Mouse (Mus musculus): ENCODE measurements around the gene Mettl23. TPM values are rescaled to one million over a fixed set of nuclear protein-coding genes. Genes with fewer than 3 reads are reported as not detected.
"Not testable (repeated sequence)": the region's sequence is repeated elsewhere in the genome, so short reads cannot be mapped to it uniquely, and the experiment has no call there.

Gene Mettl23
- total RNA-seq, 2 experiments from 2014 or later, result 32.2 to 32.7 TPM

DNA sequence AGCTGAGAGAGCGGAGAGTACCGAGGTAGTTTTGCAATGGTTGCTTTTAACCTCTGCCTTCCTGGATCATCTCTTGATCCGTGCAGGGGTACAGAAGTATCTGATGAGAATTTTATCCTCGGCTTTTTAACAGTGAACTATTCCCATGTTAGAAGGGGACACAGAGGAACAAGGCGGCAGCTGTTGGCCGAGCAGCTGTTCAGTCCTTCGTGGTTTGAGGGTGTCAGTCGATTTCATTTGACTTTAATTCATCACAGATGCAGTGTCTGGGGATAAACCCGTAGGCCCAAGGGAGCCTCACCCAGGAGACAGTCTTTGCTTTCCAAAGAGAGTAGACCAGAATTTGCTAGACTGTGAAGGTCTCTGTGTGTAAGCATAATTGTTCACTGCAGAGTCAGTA is 28.5 kb downstream of the Mettl23 start:
- DNase-seq (ENCODE audit: low spot score in 2 of 2), result no peak

DNA sequence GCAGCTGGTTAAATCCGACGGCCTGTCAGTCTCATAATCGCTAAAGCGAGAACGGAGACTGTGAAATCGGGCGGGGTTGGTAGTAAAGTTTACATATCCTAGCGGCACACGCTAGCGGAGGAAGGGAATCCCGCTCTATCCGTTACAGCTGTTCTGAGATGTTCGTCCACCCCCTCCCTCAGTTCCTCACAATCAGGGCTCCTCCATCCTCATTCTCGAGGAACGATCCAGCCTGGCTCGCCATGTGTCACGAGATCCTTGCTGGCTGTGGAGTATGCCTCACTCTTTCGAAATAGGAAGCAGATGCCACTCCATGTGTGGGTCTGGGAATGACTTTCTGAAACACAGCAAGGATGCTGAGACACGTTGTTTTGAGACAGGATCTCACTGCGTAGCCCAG is 30.9 kb downstream of the Mettl23 start:
- DNase-seq (ENCODE audit: low spot score in 2 of 2), result no peak

DNA sequence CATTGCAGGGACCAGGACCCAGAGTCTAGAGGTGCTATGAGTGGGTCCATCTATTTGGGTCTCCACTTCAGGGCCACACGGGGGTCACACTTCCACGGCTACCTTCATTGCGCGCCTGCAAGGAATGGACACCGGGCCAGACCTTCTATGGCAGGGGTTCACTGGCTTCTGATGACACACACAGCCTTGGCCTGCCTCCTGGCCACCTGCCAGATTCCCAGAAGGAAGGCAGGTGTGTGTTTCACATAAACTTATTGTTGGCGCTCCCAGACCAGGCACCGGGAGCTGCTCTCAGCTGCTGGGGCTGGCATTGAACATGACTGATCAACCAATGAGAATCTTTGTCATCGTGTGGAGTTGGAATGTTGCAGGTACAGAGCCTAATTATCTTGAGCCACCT is 35.4 kb downstream of the Mettl23 start:
- no peak for DNase-seq (ENCODE audit: low spot score in 2 of 2)

DNA sequence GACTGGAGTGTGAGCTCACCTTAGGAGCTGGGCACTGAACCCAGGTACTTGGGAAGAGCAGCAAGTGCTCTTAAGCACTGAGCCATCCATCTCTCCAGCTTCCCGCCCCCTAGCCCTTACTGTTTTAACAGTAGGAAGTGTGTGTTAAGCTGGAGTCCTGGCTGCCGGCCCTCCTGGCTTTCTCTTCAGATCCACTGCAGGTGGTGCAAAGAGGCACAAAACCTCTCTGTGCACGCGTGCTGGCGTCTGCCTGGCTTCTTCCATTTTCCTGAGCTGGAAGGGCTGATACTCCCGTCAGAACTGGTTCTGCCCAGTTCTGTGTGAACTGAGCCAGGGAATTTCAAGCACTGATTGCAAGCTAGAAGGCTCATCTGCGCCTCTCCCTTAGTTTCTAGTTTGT is 37.8 kb downstream of the Mettl23 start:
- DNase-seq (ENCODE audit: low spot score in 2 of 2), result no peak

DNA sequence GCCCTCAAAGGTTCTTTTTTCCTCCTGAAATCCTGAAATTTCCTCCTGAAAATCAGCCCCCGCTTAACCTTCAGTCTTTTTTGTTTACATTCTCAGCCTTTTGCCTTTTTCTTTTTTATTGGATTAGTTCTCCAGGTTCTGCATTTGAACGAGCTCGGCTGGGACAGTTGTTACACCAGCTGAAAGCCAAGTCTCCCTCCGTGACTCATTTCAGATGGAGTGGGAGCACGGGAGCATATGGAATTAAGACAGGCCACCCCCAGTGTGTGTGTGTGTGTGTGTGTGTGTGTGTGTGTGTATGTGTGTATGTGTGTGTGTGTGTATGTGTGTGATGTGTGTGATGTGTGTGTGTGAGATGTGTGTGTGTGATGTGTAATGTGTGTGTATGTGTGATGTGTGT is 38.4 kb downstream of the Mettl23 start:
- no peak for DNase-seq (ENCODE audit: low spot score in 2 of 2)

DNA sequence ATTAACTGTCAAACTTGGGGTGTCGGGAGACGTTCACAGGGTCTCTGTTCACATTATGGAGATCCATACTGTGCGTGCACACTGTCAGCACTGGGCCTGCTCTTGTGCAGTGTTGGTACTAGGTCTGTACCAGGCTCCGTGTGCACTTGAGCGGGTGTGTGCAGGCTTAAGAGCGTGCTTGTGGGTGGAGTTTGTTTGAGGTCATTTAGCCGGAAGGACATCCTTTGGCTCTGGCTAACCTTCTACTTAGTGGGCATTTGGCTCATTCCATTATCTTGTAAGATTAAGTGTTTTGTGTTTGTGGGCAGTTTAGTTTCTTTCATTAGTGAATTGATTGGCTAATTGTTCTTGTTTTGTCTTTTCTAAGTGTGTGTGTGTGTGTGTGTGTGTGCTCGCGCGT is 39.4 kb downstream of the Mettl23 start:
- no peak for DNase-seq (ENCODE audit: low spot score in 2 of 2)

DNA sequence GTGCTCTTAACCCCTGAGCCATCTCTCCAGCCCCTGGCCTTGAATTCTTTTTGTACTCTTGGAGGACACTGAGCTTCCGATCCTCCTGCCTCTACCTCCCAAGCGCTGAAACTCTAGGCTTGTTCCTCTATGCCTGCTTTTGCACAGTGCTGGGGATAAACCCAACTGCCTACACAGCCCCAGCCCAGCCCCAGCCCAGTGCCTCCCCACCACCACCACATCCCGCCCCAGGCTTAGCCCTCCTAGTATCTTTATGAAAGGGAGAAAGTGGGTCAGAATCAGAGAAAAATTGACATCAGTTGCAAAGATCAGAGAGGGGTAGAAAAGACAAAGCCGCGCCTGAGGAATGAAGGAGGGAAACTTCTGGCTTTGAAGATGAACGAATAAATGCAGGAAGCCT is 41.0 kb downstream of the Mettl23 start:
- no peak for DNase-seq (ENCODE audit: low spot score in 2 of 2)

DNA sequence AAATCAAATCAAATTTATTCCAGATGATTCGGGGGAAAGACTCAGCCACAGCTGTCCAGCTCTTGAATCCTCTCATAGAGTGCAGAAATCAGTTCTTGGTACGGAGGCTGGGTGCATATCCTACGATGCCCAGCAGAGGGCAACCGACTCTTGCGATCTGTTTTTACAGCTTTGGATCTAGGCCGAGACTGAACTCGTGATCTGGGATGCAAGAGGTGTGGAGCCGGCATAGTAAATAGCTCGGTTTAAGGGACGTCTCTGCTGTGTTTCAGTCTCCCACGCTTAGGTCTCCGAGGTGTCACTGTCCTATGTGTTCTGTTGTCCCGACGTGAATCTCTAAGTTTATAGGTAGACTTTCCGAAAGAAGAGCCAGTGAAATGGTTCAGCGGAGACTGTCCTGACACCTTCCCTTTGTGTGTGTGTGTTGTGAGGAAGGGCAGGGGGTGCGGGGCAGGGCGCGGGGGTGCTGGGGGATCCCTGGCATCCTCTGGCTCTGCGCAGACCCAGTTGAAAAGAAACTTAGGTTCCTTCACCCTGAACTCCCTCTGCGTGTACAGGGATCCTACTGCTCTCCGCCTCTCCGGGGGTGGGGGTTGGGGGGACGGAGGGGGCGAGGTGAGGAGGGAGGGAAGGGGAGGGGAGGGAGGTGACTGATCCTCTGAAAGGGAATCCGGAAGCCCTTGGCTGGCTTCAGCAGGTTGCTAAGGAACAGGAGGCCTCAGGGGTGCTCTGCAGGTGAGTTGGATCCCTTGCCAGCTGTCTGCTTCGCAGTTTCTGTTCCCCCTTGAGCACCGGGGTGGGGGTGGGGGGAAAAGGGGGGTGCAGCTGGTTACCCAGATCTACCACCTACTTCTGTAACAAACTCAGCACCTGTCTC is 42.4 kb downstream of the Mettl23 start:
- DNase-seq (ENCODE audit: low spot score in 2 of 2), result peak; percentile 51 to 67

DNA sequence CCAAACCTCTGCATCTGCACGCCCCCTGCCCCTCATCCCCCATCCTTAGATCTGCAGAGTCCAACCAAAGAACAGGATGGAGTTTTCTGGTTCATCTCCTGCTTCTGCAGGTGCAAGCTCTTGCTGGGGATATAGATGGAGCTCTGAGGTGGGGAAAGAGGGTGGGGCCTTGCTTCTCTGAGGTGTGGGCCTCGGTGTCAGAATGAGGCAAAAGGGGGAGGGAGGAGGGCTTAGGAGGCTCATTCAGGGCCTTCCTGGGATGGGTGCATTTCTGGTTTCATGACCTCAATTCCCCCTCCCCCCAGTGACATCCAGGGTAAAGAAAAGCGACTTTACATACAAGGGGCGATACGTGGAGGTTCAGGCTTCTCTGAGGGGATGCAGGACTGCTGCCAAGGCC is 44.1 kb downstream of the Mettl23 start:
- DNase-seq (ENCODE audit: low spot score in 2 of 2), result no peak

DNA sequence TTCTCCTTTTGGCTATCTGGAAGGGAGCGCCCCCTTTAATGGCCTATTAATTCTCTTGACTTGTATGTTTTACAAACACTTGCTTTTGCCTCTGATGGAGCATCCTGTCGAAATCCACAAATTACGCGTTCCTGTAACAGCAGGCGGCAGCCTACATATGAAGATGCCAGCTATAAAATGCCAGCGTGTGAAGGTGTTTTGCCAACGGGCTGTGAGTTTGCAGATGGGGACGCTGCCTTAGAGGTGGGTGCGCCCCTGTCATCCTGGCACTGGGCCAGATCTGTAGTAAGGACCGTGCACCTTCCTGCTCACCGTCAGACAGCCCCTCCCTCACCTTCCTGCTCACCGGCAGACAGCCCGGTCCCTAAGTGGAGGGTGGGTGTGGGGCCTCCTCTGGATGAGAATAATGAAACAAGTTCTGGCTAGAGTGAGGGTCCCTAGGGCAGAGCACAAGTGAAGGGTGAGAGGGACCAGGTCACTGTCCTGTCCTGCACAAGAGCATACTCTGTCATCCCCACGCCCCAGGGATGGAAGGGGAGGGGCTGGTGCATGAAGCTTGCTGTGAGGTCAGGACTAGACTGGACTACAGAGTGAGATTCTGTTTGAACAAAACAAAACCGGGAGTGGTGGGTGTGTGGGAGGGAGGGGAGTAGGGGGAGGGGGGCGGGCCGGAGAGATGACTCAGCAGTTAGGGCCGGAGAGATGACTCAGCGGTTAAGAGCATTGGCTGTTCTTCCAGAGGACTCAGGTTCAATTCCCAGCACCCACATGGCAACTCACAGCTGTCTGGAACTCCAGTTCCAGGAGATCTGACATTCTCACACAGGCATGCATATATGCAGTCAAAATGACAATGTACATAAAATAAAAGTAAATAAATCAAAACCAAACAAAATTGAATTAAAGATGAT is 50.7 kb downstream of the Mettl23 start:
- DNase-seq (ENCODE audit: low spot score in 2 of 2), result no peak

DNA sequence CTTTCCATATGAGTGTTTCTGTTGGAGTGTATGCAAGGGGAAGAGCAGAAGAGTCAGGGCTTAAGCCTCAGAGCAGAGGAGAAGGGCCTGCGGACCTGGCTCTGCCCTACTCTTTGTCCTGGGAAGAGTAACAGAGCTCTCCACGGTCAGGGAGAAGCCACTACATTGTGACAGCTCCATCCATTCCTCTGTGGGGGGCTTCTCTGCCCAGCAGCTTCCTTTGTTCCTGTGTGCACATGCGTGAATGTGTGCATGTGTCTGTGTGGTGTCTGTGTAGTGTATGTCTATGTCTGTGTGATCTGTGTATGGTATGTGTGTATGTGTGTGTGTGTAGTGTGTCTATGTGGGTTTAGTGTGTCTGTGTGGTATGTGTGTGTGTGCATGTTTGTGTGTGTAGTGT is 52.3 kb downstream of the Mettl23 start:
- DNase-seq (ENCODE audit: low spot score in 2 of 2), result no peak

DNA sequence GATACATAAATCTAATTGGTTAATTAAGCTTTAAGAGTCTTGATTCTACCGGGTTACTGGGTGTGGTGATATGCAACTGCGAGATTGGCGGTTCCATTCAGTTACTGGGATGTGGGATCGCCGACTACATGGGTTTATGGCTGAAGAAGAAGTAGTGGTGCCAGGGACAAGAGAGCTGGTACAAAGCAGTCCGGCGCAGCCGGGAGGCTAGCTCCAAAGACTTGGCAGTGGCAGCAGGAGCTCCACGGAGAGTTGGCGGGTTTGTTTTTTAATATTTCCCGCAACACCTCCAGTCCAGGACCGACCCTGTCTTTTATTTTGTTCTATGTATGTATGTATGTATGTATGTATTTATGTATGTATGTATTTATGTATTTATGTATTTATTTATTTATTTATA is 56.2 kb downstream of the Mettl23 start:
- DNase-seq (ENCODE audit: low spot score in 2 of 2), result no peak

DNA sequence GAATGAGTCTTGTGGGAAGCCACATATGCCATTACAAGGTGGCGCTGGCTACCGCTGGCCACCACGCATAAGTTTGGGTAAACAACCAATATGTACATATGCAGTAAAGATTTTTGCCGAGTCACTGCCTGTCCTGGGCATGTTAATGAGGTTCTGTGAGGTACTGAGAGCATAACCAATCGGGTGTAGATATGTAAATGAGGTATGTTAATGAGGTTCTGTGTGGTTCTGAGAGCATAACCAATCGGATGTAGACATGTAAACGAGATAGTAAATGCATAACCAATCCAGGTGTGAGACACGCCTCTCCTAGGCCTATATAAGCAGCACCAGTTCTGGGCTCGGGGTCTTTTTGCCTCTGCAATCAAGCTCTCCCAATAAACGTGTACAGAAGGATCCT is 59.5 kb downstream of the Mettl23 start:
- DNase-seq (ENCODE audit: low spot score in 2 of 2), result not testable (repeated sequence)

Other genes starting within 250 kb of the Mettl23 start
- gene Rhbdf2, start 216.3 kb upstream of the Mettl23 start, total RNA-seq (2021), result 10 to 100 TPM; 12.1 to 17.6 TPM
- 10 to 100 TPM; 12.5 to 13.2 TPM for gene Prcd, start 189.7 kb upstream of the Mettl23 start, total RNA-seq (2021)
- 10 to 100 TPM; 26.0 to 42.7 TPM for gene Cygb, start 189.0 kb upstream of the Mettl23 start, total RNA-seq (2021)
- under 1 TPM in 1 of 2 experiments, not detected in 1; 0.32 TPM for gene St6galnac1, start 67.8 kb upstream of the Mettl23 start, total RNA-seq (2021)
- 10 to 100 TPM; 44.3 to 55.9 TPM for gene Mxra7, start 15.2 kb upstream of the Mettl23 start, total RNA-seq (2021)
- gene Jmjd6, start 171 bp downstream of the Mettl23 start, total RNA-seq (2021), result 10 to 100 TPM; 42.2 to 52.6 TPM
- gene Mfsd11, start 9.2 kb downstream of the Mettl23 start, total RNA-seq (2021), result 10 to 100 TPM; 39.3 to 42.3 TPM
- 100 to 1,000 TPM; 228 to 275 TPM for gene Srsf2, start 9.8 kb downstream of the Mettl23 start, total RNA-seq (2021)
- under 1 TPM; 0.19 to 0.36 TPM for gene Mgat5b, start 75.6 kb downstream of the Mettl23 start, total RNA-seq (2021)

Measured in adrenal gland, adult 18-20 months (tissue).